Mouse (Mus musculus) CH12.LX (cell line): ENCODE measurements around the gene Trip12.

Experiments
- CTCF ChIP-seq, 2 experiments: IDR thresholded peaks in 1 of 2; conservative IDR thresholded peaks in 1 of 2; 2 replicates each; pipeline ENCODE4 v1.5.1; 2011 to 2012; ENCODE audit warnings: low read depth in 2 of 2, low read length in 2 of 2, improper control_type of control experiment in 1 of 2, inconsistent platforms in 1 of 2, mild to moderate bottlenecking in 1 of 2, moderate library complexity in 1 of 2
- POLR2A ChIP-seq: IDR thresholded peaks from 2 replicates; pipeline ENCODE4 v1.6.1; 2011; ENCODE audit warnings: low read depth, mild to moderate bottlenecking, improper control_type of control experiment, low read length
- POLR2AphosphoS2 ChIP-seq: IDR thresholded peaks from 2 replicates; pipeline ENCODE4 v1.6.1; 2011; ENCODE audit warnings: low read depth, low read length, improper control_type of control experiment
- RAD21 ChIP-seq: IDR thresholded peaks from 2 replicates; pipeline ENCODE4 v1.6.1; 2011; ENCODE audit warnings: low read depth, mild to moderate bottlenecking, low read length, improper control_type of control experiment, moderate library complexity
- SMC3 ChIP-seq: IDR thresholded peaks from 2 replicates; pipeline ENCODE4 v1.6.1; 2011; ENCODE audit warnings: low read depth, low read length, improper control_type of control experiment
- ZMIZ1 ChIP-seq: IDR thresholded peaks from 2 replicates; pipeline ENCODE4 v1.6.1; 2012; ENCODE audit warnings: low read depth, mild to moderate bottlenecking, inconsistent platforms, low read length, improper control_type of control experiment

- TF ChIP-seq CTCF (conservative IDR thresholded peaks at IDR 0.05 in 1 of 2, IDR thresholded peaks at IDR 0.05 in 1 of 2; ENCODE audit: low read depth in 2 of 2, low read length in 2 of 2), result no peak
- no peak for TF ChIP-seq POLR2AphosphoS2
- TF ChIP-seq SMC3, result no peak
- TF ChIP-seq ZMIZ1, result no peak
- no peak for TF ChIP-seq RAD21
- no peak for TF ChIP-seq POLR2A
Measured at GRCm38 (mm10) chr1:84851512-84852235, 11.4 kb upstream of the Trip12 start.
